Mouse (Mus musculus): ENCODE measurements around the gene Olfr164. TPM values are rescaled to one million over a fixed set of nuclear protein-coding genes. Genes with fewer than 3 reads are reported as not detected.

Olfr164 gene
- not detected for polyA plus RNA-seq (2017; shearing (Covaris generic))

GRCm38 (mm10) chr16:19313964-19314363 lies at the start of gene Olfr164:
Gene Olfr164, minus strand, starts transcription at chr16:19314064.

Other genes starting within 250 kb of the Olfr164 start
- gene Olfr165, start 109.1 kb upstream of the Olfr164 start, polyA plus RNA-seq (2017; shearing (Covaris generic)), result not detected
- not detected for gene Olfr166, start 169.6 kb upstream of the Olfr164 start, polyA plus RNA-seq (2017; shearing (Covaris generic))
- gene Olfr167, start 208.2 kb upstream of the Olfr164 start, polyA plus RNA-seq (2017; shearing (Covaris generic)), result 0.18 TPM
- not detected for gene Olfr168, start 221.5 kb upstream of the Olfr164 start, polyA plus RNA-seq (2017; shearing (Covaris generic))

Data from effector memory CD4-positive, alpha-beta T cell, adult 7 months (primary cell).